ENCODE assay signal across 9 mouse cellular contexts in genomic region chr5:105684861-105685600, GRCm38 (mm10). TPM values are rescaled to one million over a fixed set of nuclear protein-coding genes. Genes with fewer than 3 reads are reported as not detected.
DNase-seq lines count a peak whose midpoint lies in the region; ATAC-seq and TF ChIP-seq lines count a peak whose summit lies in the region.
"Had no signal": no experiment of that assay in that cellular context is flagged by ENCODE, and none has a peak within 500 bp of the region (broad histone marks: within the 10 kb centered on the region; RNA-seq: fewer than 3 reads in every experiment).

No protein-coding gene starts in this region.

- no peak overlapping the region for H3K4me3 ChIP-seq in cortical plate, adult 2 months (ENCODE audit: insufficient read depth, low read length)
- no peak overlapping the region for H3K4me3 ChIP-seq in intestine, embryonic 15.5 days (replicated peaks)
- H3K4me3 ChIP-seq in midbrain, embryonic 16.5 days (ENCODE audit: low read depth, low read length), result no peak overlapping the region
- H3K4me3 ChIP-seq: stomach, embryonic 15.5 days had no signal

- DNase-seq in 3134 (ENCODE audit: extremely low read depth, insufficient read length, low spot score), result peak; percentile 68
- DNase-seq in gastrocnemius, postnatal 25 days, result peak; percentile 57
- DNase-seq in left cerebral cortex, postnatal 14 days (ENCODE audit: low spot score in 2 of 2), result peak; percentile 83 to 90
- peak; percentile 50 to 81 for DNase-seq in spleen, postnatal 14 days (ENCODE audit: low spot score in 2 of 2)

- no peak overlapping the region for H3K9ac ChIP-seq in intestine, embryonic 15.5 days
- no peak overlapping the region for H3K9ac ChIP-seq in midbrain, embryonic 16.5 days (ENCODE audit: low read depth, low read length)

- no peak for TF ChIP-seq POLR2A in cortical plate, adult 2 months (IDR thresholded peaks at IDR 0.05; ENCODE audit: extremely low read depth, insufficient read depth, low read length)

- no peak overlapping the region for H3K27ac ChIP-seq in cortical plate, adult 2 months (ENCODE audit: insufficient read depth, low read length)
- no peak overlapping the region for H3K27ac ChIP-seq in intestine, embryonic 15.5 days
- H3K27ac ChIP-seq in midbrain, embryonic 16.5 days (ENCODE audit: low read length), result no peak overlapping the region
- H3K27ac ChIP-seq: stomach, embryonic 15.5 days had no signal

- H3K27me3 ChIP-seq in intestine, embryonic 15.5 days (replicated peaks), result no peaks in the 10 kb centered on the region
- H3K27me3 ChIP-seq in midbrain, embryonic 16.5 days (ENCODE audit: control insufficient read depth, insufficient read depth, low read depth, low read length), result no peaks in the 10 kb centered on the region
- H3K27me3 ChIP-seq: stomach, embryonic 15.5 days had no signal

- WGBS in intestine, embryonic 15.5 days, result 24% methylated on average over 14 of the region's 14 CpGs
- WGBS in midbrain, embryonic 16.5 days, result 33% methylated on average over 14 of the region's 14 CpGs

- ATAC-seq in activated CD4-positive, CD25-positive, alpha-beta regulatory T cell, adult 4 months, result peak; percentile 94
- ATAC-seq in intestine, embryonic 15.5 days, result peak; percentile 79
- ATAC-seq in midbrain, embryonic 16.5 days, result peak; percentile 71

- TF ChIP-seq CTCF in cortical plate, adult 2 months (IDR thresholded peaks at IDR 0.05; ENCODE audit: extremely low read depth, insufficient read depth, low read length), result peak; percentile 83

- no peaks in the 10 kb centered on the region for H3K9me3 ChIP-seq in intestine, embryonic 15.5 days
- no peaks in the 10 kb centered on the region for H3K9me3 ChIP-seq in midbrain, embryonic 16.5 days (replicated peaks; ENCODE audit: control insufficient read depth, low read length, poor library complexity, severe bottlenecking)
- H3K9me3 ChIP-seq: stomach, embryonic 15.5 days had no signal

- H3K4me1 ChIP-seq in cortical plate, adult 2 months (ENCODE audit: control insufficient read depth, insufficient read depth, low read length), result peaks cover 3% of the 10 kb centered on the region; the same call in 1 of the 2 replicates
- H3K4me1 ChIP-seq in intestine, embryonic 15.5 days (replicated peaks), result 0 out of 2 replicates have a peak, but pooled peaks cover 4% of the 10 kb centered on the region
- no peaks in the 10 kb centered on the region for H3K4me1 ChIP-seq in midbrain, embryonic 16.5 days (ENCODE audit: control insufficient read depth, insufficient read depth, low read length)

- intact Hi-C loops in left cerebral cortex, postnatal 14 days (cut with DNase I), result loop anchor here (2.0 kb wide), 1 partner anchor 184 kb away; no protein-coding TSS in a partner anchor

- 0 out of 2 replicates have a peak overlapping the region, but pooled peaks have one; percentile 14 for H3K4me2 ChIP-seq in intestine, embryonic 15.5 days (replicated peaks)
- peak overlapping the region; percentile 28; the same call in 1 of the 2 replicates for H3K4me2 ChIP-seq in midbrain, embryonic 16.5 days (ENCODE audit: low read length)
- H3K4me2 ChIP-seq: stomach, embryonic 15.5 days had no signal

- H3K36me3 ChIP-seq in intestine, embryonic 15.5 days, result no peaks in the 10 kb centered on the region
- H3K36me3 ChIP-seq in midbrain, embryonic 16.5 days (ENCODE audit: control insufficient read depth, insufficient read depth, low read length), result no peaks in the 10 kb centered on the region
- H3K36me3 ChIP-seq: stomach, embryonic 15.5 days had no signal

RNA-seq across cellular contexts. Expression of gene Lrrc8d, which starts 14.7 kb away (rescaled TPM):
- 10 to 100 TPM; 16.9 to 23.7 TPM for polyA plus RNA-seq in activated CD4-positive, CD25-positive, alpha-beta regulatory T cell, adult 4 months (2017; shearing (Covaris generic))
- 12.8 and 12.9 TPM in 2 replicates for polyA plus RNA-seq in cortical plate, adult 2 months (2012; rRNA removed)
- 1 to 10 TPM; 4.5 to 4.7 TPM for total RNA-seq in gastrocnemius, postnatal 25 days (2021)
- polyA plus RNA-seq in intestine, embryonic 15.5 days (2015; fragmentation: Nextera tagmentation; extraction: Ambion mirVana), result 14.8 and 16.2 TPM in 2 replicates
- total RNA-seq in left cerebral cortex, postnatal 14 days (2021), result 10 to 100 TPM; 34.9 to 45.6 TPM
- polyA plus RNA-seq in midbrain, embryonic 16.5 days (2015; fragmentation: Nextera tagmentation; extraction: Ambion mirVana), result 33.9 and 35.9 TPM in 2 replicates
